Mouse (Mus musculus): Measurements from ENCODE around the gene Aamp. TPM values are rescaled to one million over a fixed set of nuclear protein-coding genes. Genes with fewer than 3 reads are reported as not detected.

Gene Aamp
- total RNA-seq, 2 experiments from 2014 or later = 153 to 155 TPM

- no peak for TF ChIP-seq CTCF (conservative IDR thresholded peaks at IDR 0.05)
- H3K27ac ChIP-seq = no peak overlapping the region
- H3K4me3 ChIP-seq = no peak overlapping the region
- DNase-seq (ENCODE audit: low spot score in 2 of 2) = no peak
These were observed 23.7 kb upstream of the Aamp start for GRCm38 (mm10) chr1:74308001-74308964.

DNA sequence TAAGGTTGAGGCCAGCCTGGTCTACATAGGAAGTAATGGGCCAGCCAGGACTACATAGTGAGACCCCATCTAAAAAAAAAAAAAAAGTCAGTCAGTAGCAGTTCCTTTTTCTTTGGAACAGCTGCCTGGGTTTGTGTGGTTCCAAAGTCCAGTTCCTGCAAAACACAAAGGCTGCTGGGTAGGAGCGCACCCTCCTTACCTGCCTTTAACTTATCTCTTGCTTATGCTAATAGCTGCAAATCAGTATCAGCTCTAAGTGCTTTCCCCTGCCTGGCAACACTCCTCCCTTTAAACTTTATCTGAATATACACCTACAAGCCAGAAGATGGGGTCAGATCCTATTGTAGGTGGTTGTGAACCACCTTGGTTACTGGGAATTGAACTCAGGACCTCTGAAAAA lies 22.6 kb upstream of the Aamp start:
- no peak for DNase-seq (ENCODE audit: low spot score in 2 of 2)
- Histone ChIP-seq H3K27ac (no peak overlapping the region), H3K4me3 (no peak overlapping the region)
- no peak for TF ChIP-seq CTCF (conservative IDR thresholded peaks at IDR 0.05)

DNA sequence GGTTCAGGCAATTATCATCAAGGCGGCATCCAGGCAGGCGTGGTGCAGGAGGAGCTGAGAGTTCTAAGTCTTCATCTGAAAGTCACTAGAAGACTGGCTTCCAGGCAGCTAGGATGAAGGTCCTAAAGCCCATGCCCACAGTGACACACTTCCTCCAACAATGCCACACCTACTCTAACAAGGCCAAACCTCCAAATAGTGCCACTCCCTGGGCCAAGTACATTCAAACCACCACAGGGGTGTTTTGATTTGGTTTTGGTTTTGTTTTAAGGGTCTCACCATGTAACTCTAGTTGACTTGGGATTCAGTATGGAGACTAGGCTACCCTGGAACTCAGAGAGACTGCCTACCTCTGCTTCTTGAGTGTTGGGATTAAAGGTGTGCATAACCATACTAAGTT lies 21.0 kb upstream of the Aamp start, which contains the start of gene Tmbim1:
TSS of gene Tmbim1 (minus strand) at position 101 of the 400 bp plus-strand sequence.
- no peak for TF ChIP-seq CTCF (conservative IDR thresholded peaks at IDR 0.05)
- no peak for DNase-seq (ENCODE audit: low spot score in 2 of 2)
- Histone ChIP-seq H3K4me3 (peak within 1 kb of the TSS; percentile 65), H3K27ac (peak within 1 kb of the TSS; percentile 91)

DNA sequence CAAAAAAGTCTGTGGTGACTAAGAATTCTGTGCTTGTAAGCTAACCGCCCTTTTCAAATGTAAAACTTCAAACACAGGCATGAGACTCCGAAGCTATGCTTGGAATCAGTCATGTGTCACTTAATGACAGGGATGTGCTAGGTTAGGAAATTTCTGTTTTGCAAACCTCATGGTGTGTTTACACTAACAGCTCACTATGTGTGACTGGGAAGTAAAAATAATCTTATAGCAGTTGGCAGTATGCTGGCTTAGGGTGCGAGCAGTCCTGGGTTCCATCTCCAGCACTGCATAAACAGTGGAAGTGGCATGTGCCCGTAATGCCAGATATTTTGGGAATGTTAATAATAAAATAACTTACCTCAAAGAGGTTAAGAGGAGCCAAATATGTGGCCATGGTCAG lies 20.4 kb upstream of the Aamp start:
- no peak overlapping the region for H3K4me3 ChIP-seq
- no peak overlapping the region for H3K27ac ChIP-seq
- TF ChIP-seq CTCF (conservative IDR thresholded peaks at IDR 0.05) = no peak
- no peak for DNase-seq (ENCODE audit: low spot score in 2 of 2)

DNA sequence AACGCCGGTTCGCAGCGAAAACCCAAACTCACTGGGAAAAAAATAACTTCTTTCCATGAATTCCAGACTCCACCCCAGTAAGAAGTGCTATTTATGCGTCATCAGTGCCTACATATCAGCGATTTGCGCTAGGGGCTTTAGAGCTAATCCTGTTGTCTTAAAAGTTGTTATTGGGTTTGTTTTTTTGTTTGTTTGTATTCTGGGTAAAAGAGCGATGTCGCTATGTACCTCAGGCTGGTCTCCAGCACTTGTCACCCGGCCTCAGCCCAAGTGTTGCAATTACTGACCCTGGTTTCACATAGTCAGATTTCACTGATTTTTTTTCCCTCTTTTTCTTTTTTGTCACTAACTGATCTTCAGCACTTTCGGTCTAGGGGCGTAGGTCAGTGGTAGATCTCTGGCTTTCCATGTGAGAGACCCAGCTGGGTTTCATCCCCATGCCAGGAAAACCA lies 19.8 kb upstream of the Aamp start:
- no peak for TF ChIP-seq CTCF (conservative IDR thresholded peaks at IDR 0.05)
- no peak for DNase-seq (ENCODE audit: low spot score in 2 of 2)
- Histone ChIP-seq H3K4me3 (peak overlapping the region; percentile 65), H3K27ac (peak overlapping the region; percentile 91)

GRCm38 (mm10) chr1:74303509-74304338 lies 19.2 kb upstream of the Aamp start:
- TF ChIP-seq CTCF (conservative IDR thresholded peaks at IDR 0.05) = peak; percentile 36; the same call in 1 of the 2 replicates
- Histone ChIP-seq H3K4me3 (peak overlapping the region; percentile 65), H3K27ac (peak overlapping the region; percentile 91)
- peak in 1 of 2 experiments; percentile 56 for DNase-seq (ENCODE audit: low spot score in 2 of 2)

- no peak for TF ChIP-seq CTCF (conservative IDR thresholded peaks at IDR 0.05)
- peak overlapping the region; percentile 65 for H3K4me3 ChIP-seq
- DNase-seq (ENCODE audit: low spot score in 2 of 2) = no peak
- peak overlapping the region; percentile 65 for H3K27ac ChIP-seq
These were observed 18.3 kb upstream of the Aamp start for GRCm38 (mm10) chr1:74302835-74303234.

- DNase-seq (ENCODE audit: low spot score in 2 of 2) = no peak
- H3K27ac ChIP-seq = peak overlapping the region; percentile 65
These were observed 17.7 kb upstream of the Aamp start for GRCm38 (mm10) chr1:74302229-74302628.

GRCm38 (mm10) chr1:74300347-74301110 lies 16.0 kb upstream of the Aamp start:
- H3K27ac ChIP-seq = peak overlapping the region; percentile 69; the same call in 1 of the 2 replicates
- DNase-seq (ENCODE audit: low spot score in 2 of 2) = no peak
- TF ChIP-seq CTCF (conservative IDR thresholded peaks at IDR 0.05) = no peak
- no peak overlapping the region for H3K4me3 ChIP-seq

More at GRCm38 (mm10) chr1:74302229-74302628, 17.7 kb upstream of the Aamp start:
- peak overlapping the region; percentile 65; the same call in 1 of the 2 replicates for H3K4me3 ChIP-seq
- TF ChIP-seq CTCF (conservative IDR thresholded peaks at IDR 0.05) = no peak

- TF ChIP-seq CTCF (conservative IDR thresholded peaks at IDR 0.05) = no peak
- Histone ChIP-seq H3K27ac (peak overlapping the region; percentile 95), H3K4me3 (no peak overlapping the region)
- no peak for DNase-seq (ENCODE audit: low spot score in 2 of 2)
These were observed 14.5 kb upstream of the Aamp start for GRCm38 (mm10) chr1:74298996-74299395.

- H3K27ac ChIP-seq = peak overlapping the region; percentile 95
- DNase-seq (ENCODE audit: low spot score in 2 of 2) = no peak
- H3K4me3 ChIP-seq = no peak overlapping the region
- TF ChIP-seq CTCF (conservative IDR thresholded peaks at IDR 0.05) = no peak
These were observed 13.7 kb upstream of the Aamp start for GRCm38 (mm10) chr1:74298157-74298750.

- no peak for DNase-seq (ENCODE audit: low spot score in 2 of 2)
- no peak for TF ChIP-seq CTCF (conservative IDR thresholded peaks at IDR 0.05)
- Histone ChIP-seq H3K4me3 (no peak overlapping the region), H3K27ac (peak overlapping the region; percentile 95)
These were observed 12.7 kb upstream of the Aamp start for GRCm38 (mm10) chr1:74297269-74297668.

Data from layer of hippocampus, adult 2 months (tissue).